Mouse (Mus musculus): ENCODE measurements around the gene Catsper1.

- TF ChIP-seq CTCF (IDR thresholded peaks at IDR 0.05; ENCODE audit: low read depth) (peak; percentile 58), EP300 (IDR thresholded peaks at IDR 0.05; ENCODE audit: low read depth) (no peak)
Measured at GRCm38 (mm10) chr19:5348526-5349501, 13.3 kb downstream of the Catsper1 start.
